Mouse (Mus musculus) embryonic fibroblast, embryonic 13.5 days (primary cell): ENCODE data around the gene Rad54l2.

Source experiments
- CTCF ChIP-seq: IDR thresholded peaks from 2 replicates; pipeline ENCODE4 v1.5.1; 2011; ENCODE audit warnings: mild to moderate bottlenecking, control low read depth, low read length, moderate library complexity, borderline replicate concordance; ENCODE audit not compliant: insufficient read depth
- POLR2A ChIP-seq: IDR thresholded peaks from 2 replicates; pipeline ENCODE4 v1.6.1; 2011; ENCODE audit warnings: low read depth, mild to moderate bottlenecking, control low read depth, low read length, moderate library complexity

DNA sequence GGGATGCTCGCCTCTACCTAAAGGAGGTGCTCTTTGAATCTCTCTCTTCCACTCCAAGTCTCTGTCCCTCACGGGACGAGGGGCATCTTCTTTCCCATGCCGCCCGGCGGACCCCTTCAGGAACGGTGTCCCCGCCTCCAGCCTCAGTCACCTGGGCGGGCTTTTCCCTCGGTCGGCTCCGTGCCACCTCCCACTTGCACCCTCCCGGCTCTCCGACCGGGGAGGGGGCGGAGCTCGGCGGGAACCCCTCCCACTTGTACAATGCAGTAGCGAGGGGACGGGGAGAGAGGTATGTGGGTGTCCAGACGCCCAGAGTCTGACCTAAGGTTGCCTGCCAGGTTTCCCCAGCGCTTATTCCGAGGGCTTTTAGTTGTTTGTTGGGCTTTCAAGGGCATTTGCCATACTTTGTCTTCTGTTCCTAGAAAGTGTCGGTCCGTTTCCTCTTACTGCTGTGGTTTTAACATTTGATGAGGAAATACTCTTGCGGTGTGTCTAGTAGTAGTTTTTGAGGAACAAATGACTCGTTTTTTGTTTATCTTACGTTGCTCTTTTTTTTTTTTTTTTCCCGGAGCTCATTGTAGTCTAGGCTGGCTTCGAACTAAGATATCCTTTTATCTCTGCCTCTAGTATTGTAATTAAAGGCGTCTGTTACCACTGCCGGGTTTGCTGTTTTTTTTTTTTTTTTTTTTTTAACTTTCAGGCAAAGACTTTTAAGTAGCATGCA, 33.5 kb upstream of the Rad54l2 start:
- peak; percentile 61 for TF ChIP-seq POLR2A
- no peak for TF ChIP-seq CTCF
